Mouse (Mus musculus): ENCODE measurements around the gene Slco1a6. TPM values are rescaled to one million over a fixed set of nuclear protein-coding genes. Genes with fewer than 3 reads are reported as not detected.

Gene Slco1a6
- total RNA-seq, 2 experiments from 2014 or later: not detected

GRCm38 (mm10) chr6:142035771-142036170 lies 172.6 kb downstream of the Slco1a6 start:
- no peak for DNase-seq

Other genes starting within 250 kb of the Slco1a6 start
- not detected for gene Gm6614, start 197.1 kb downstream of the Slco1a6 start, total RNA-seq (2021)
- gene Iapp, start 89.9 kb upstream of the Slco1a6 start, total RNA-seq (2021): not detected
- not detected for gene Slco1a5, start 114.5 kb upstream of the Slco1a6 start, total RNA-seq (2021)
- gene Pyroxd1, start 137.1 kb upstream of the Slco1a6 start, total RNA-seq (2021): 1 to 10 TPM; 7.6 to 8.1 TPM
- 1 to 10 TPM; 6.2 to 9.5 TPM for gene Recql, start 178.6 kb upstream of the Slco1a6 start, total RNA-seq (2021)
- 10 to 100 TPM; 22.6 to 25.0 TPM for gene Golt1b, start 178.7 kb upstream of the Slco1a6 start, total RNA-seq (2021)
- not detected for gene Spx, start 204.9 kb upstream of the Slco1a6 start, total RNA-seq (2021)

Measured in gastrocnemius, postnatal 10 days (tissue).